Mouse (Mus musculus): ENCODE results near the gene Skap1. TPM values are rescaled to one million over a fixed set of nuclear protein-coding genes. Genes with fewer than 3 reads are reported as not detected.
A peak's percentile ranks its signal among the peaks of the same experiment; 100 is the strongest.
"Not testable (repeated sequence)": the region's sequence is repeated elsewhere in the genome, so short reads cannot be mapped to it uniquely, and the experiment has no call there.

Skap1 gene
- polyA plus RNA-seq, 1 experiment: 3.3 TPM

GRCm38 (mm10) chr11:96775063-96775462, 310.7 kb downstream of the Skap1 start:
- H3K36me3 ChIP-seq (ENCODE audit: control insufficient read depth, insufficient read depth, low read length): no peaks in the 10 kb centered on the region; the same call in 1 of the 2 replicates
- H3K4me3 ChIP-seq (ENCODE audit: insufficient read depth, low read depth, low read length): no peak overlapping the region
- no peak for DNase-seq
- peaks cover 9% of the 10 kb centered on the region; the same call in 1 of the 2 replicates for H3K4me1 ChIP-seq (ENCODE audit: control insufficient read depth, insufficient read depth, low read length)
- no peaks in the 10 kb centered on the region for H3K27me3 ChIP-seq (replicated peaks; ENCODE audit: control insufficient read depth, insufficient read depth, low read length)
- H3K27ac ChIP-seq (ENCODE audit: insufficient read depth, low read depth, low read length): no peak overlapping the region
- TF ChIP-seq POLR2A (IDR thresholded peaks at IDR 0.05; ENCODE audit: low read depth, low read length) (no peak), CTCF (conservative IDR thresholded peaks at IDR 0.05; ENCODE audit: insufficient read depth, insufficient read length, low read depth, low read length) (no peak)
- WGBS: 75% methylated on average over 8 of the region's 8 CpGs

GRCm38 (mm10) chr11:96775665-96776064, 311.3 kb downstream of the Skap1 start:
- WGBS: 54% methylated on average over 7 of the region's 7 CpGs
- H3K27ac ChIP-seq (ENCODE audit: insufficient read depth, low read depth, low read length): no peak overlapping the region
- no peak overlapping the region for H3K4me3 ChIP-seq (ENCODE audit: insufficient read depth, low read depth, low read length)
- no peaks in the 10 kb centered on the region for H3K27me3 ChIP-seq (replicated peaks; ENCODE audit: control insufficient read depth, insufficient read depth, low read length)
- DNase-seq: no peak
- peaks cover 9% of the 10 kb centered on the region; the same call in 1 of the 2 replicates for H3K4me1 ChIP-seq (ENCODE audit: control insufficient read depth, insufficient read depth, low read length)
- no peaks in the 10 kb centered on the region; the same call in 1 of the 2 replicates for H3K36me3 ChIP-seq (ENCODE audit: control insufficient read depth, insufficient read depth, low read length)
- no peak for TF ChIP-seq POLR2A (IDR thresholded peaks at IDR 0.05; ENCODE audit: low read depth, low read length)
- no peak for TF ChIP-seq CTCF (conservative IDR thresholded peaks at IDR 0.05; ENCODE audit: insufficient read depth, insufficient read length, low read depth, low read length)

- H3K4me1 ChIP-seq (ENCODE audit: control insufficient read depth, insufficient read depth, low read length): peaks cover 9% of the 10 kb centered on the region; the same call in 1 of the 2 replicates
- DNase-seq: no peak
- no peak for TF ChIP-seq CTCF (conservative IDR thresholded peaks at IDR 0.05; ENCODE audit: insufficient read depth, insufficient read length, low read depth, low read length)
- TF ChIP-seq POLR2A (IDR thresholded peaks at IDR 0.05; ENCODE audit: low read depth, low read length): no peak
- no peak overlapping the region for H3K27ac ChIP-seq (ENCODE audit: insufficient read depth, low read depth, low read length)
- H3K36me3 ChIP-seq (ENCODE audit: control insufficient read depth, insufficient read depth, low read length): no peaks in the 10 kb centered on the region; the same call in 1 of the 2 replicates
- H3K27me3 ChIP-seq (replicated peaks; ENCODE audit: control insufficient read depth, insufficient read depth, low read length): no peaks in the 10 kb centered on the region
- H3K4me3 ChIP-seq (ENCODE audit: insufficient read depth, low read depth, low read length): no peak overlapping the region
- WGBS: 37% methylated on average over 3 of the region's 3 CpGs
Measured at GRCm38 (mm10) chr11:96776068-96776467, 311.7 kb downstream of the Skap1 start.

GRCm38 (mm10) chr11:96776968-96777962, 312.9 kb downstream of the Skap1 start, which contains the start of gene Snx11:
TSS of gene Snx11 (minus strand) at chr11:96777559.
- Histone ChIP-seq H3K4me1 (ENCODE audit: control insufficient read depth, insufficient read depth, low read length) (peaks cover 9% of the 10 kb centered on the region; the same call in 1 of the 2 replicates), H3K36me3 (ENCODE audit: control insufficient read depth, insufficient read depth, low read length) (no peaks in the 10 kb centered on the region), H3K27ac (ENCODE audit: insufficient read depth, low read depth, low read length) (peak within 1 kb of the TSS; percentile 70; the same call in 1 of the 2 replicates), H3K27me3 (replicated peaks; ENCODE audit: control insufficient read depth, insufficient read depth, low read length) (no peaks in the 10 kb centered on the region), H3K4me3 (ENCODE audit: insufficient read depth, low read depth, low read length) (peak within 1 kb of the TSS; percentile 96)
- WGBS: 1% methylated on average over 59 of the region's 59 CpGs
- peak; percentile 100 for DNase-seq
- peak; percentile 66 for TF ChIP-seq CTCF (conservative IDR thresholded peaks at IDR 0.05; ENCODE audit: insufficient read depth, insufficient read length, low read depth, low read length)
- TF ChIP-seq POLR2A (IDR thresholded peaks at IDR 0.05; ENCODE audit: low read depth, low read length): peak; percentile 33

- H3K27ac ChIP-seq (ENCODE audit: insufficient read depth, low read depth, low read length): peak overlapping the region; percentile 70; the same call in 1 of the 2 replicates
- H3K4me3 ChIP-seq (ENCODE audit: insufficient read depth, low read depth, low read length): peak overlapping the region; percentile 46
- 53% methylated on average over 10 of the region's 10 CpGs for WGBS
Measured at GRCm38 (mm10) chr11:96778061-96778627, 313.8 kb downstream of the Skap1 start.

GRCm38 (mm10) chr11:96780306-96780705, 315.9 kb downstream of the Skap1 start:
- WGBS: 81% methylated on average over 5 of the region's 5 CpGs
- H3K27ac ChIP-seq (ENCODE audit: insufficient read depth, low read depth, low read length): no peak overlapping the region
- H3K4me1 ChIP-seq (ENCODE audit: control insufficient read depth, insufficient read depth, low read length): peaks cover 7% of the 10 kb centered on the region; the same call in 1 of the 2 replicates
- no peak for DNase-seq
- TF ChIP-seq CTCF (conservative IDR thresholded peaks at IDR 0.05; ENCODE audit: insufficient read depth, insufficient read length, low read depth, low read length) (no peak), POLR2A (IDR thresholded peaks at IDR 0.05; ENCODE audit: low read depth, low read length) (no peak)
- H3K36me3 ChIP-seq (ENCODE audit: control insufficient read depth, insufficient read depth, low read length): no peaks in the 10 kb centered on the region
- no peaks in the 10 kb centered on the region for H3K27me3 ChIP-seq (replicated peaks; ENCODE audit: control insufficient read depth, insufficient read depth, low read length)
- H3K4me3 ChIP-seq (ENCODE audit: insufficient read depth, low read depth, low read length): no peak overlapping the region

More at GRCm38 (mm10) chr11:96778061-96778627, 313.8 kb downstream of the Skap1 start:
- DNase-seq; H3K36me3 ChIP-seq (ENCODE audit: control insufficient read depth, insufficient read depth, low read length); H3K4me1 ChIP-seq (ENCODE audit: control insufficient read depth, insufficient read depth, low read length); H3K27me3 ChIP-seq (replicated peaks; ENCODE audit: control insufficient read depth, insufficient read depth, low read length): not testable (repeated sequence)

- no peaks in the 10 kb centered on the region for H3K36me3 ChIP-seq (ENCODE audit: control insufficient read depth, insufficient read depth, low read length)
- DNase-seq: peak; percentile 12
- H3K4me3 ChIP-seq (ENCODE audit: insufficient read depth, low read depth, low read length): no peak overlapping the region
- no peaks in the 10 kb centered on the region for H3K27me3 ChIP-seq (replicated peaks; ENCODE audit: control insufficient read depth, insufficient read depth, low read length)
- 71% methylated on average over 2 of the region's 2 CpGs for WGBS
- TF ChIP-seq POLR2A (IDR thresholded peaks at IDR 0.05; ENCODE audit: low read depth, low read length): no peak
- TF ChIP-seq CTCF (conservative IDR thresholded peaks at IDR 0.05; ENCODE audit: insufficient read depth, insufficient read length, low read depth, low read length): 0 out of 2 replicates have a peak, but pooled peaks have one; percentile 9
- H3K4me1 ChIP-seq (ENCODE audit: control insufficient read depth, insufficient read depth, low read length): peaks cover 4% of the 10 kb centered on the region; the same call in 1 of the 2 replicates
- H3K27ac ChIP-seq (ENCODE audit: insufficient read depth, low read depth, low read length): no peak overlapping the region
Measured at GRCm38 (mm10) chr11:96781425-96781824, 317.0 kb downstream of the Skap1 start.
